Mouse (Mus musculus) liver, adult (tissue): ENCODE results near the gene Grik1.

Experiments
- GATA4 ChIP-seq: IDR thresholded peaks from 2 replicates; pipeline ENCODE4 v1.6.1; 2014; ENCODE audit warnings: mild to moderate bottlenecking, low read length; ENCODE audit not compliant: insufficient replicate concordance

The Grik1 gene

GRCm38 (mm10) chr16:88074716-88075115 lies 215.3 kb downstream of the Grik1 start:
- no peak for TF ChIP-seq GATA4

- no peak for TF ChIP-seq GATA4
Observed at GRCm38 (mm10) chr16:88060936-88061335, 229.1 kb downstream of the Grik1 start.

GRCm38 (mm10) chr16:88048121-88048520 lies 241.9 kb downstream of the Grik1 start:
- no peak for TF ChIP-seq GATA4

- no peak for TF ChIP-seq GATA4
Observed at GRCm38 (mm10) chr16:88044321-88044720, 245.7 kb downstream of the Grik1 start.

- no peak for TF ChIP-seq GATA4
Observed at GRCm38 (mm10) chr16:88042458-88042857, 247.6 kb downstream of the Grik1 start.

- TF ChIP-seq GATA4: no peak
Observed at GRCm38 (mm10) chr16:88038503-88039091, 251.5 kb downstream of the Grik1 start.

GRCm38 (mm10) chr16:87988805-87989204 lies 301.3 kb downstream of the Grik1 start:
- no peak for TF ChIP-seq GATA4

GRCm38 (mm10) chr16:87984201-87984870 lies 305.7 kb downstream of the Grik1 start:
- no peak for TF ChIP-seq GATA4

DNA sequence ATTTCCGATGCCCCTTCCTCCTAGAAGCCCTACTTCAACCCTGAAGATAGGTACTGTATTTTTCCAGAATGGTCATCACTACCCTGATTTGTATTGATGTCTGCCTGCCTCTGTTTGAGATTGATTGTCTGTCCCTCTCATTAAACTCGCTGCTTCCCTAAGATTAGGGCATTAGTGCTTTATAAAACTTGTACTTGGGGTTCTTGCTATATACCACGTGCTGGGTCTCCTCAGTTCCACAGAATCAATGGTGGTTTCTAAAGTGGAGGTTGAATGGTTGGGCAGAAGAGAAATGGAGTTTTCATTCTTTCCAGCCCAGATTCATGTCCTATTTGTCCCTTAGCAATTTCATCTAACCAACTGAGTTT lies 316.0 kb downstream of the Grik1 start:
- no peak for TF ChIP-seq GATA4

GRCm38 (mm10) chr16:87973394-87974075 lies 316.5 kb downstream of the Grik1 start:
- no peak for TF ChIP-seq GATA4

DNA sequence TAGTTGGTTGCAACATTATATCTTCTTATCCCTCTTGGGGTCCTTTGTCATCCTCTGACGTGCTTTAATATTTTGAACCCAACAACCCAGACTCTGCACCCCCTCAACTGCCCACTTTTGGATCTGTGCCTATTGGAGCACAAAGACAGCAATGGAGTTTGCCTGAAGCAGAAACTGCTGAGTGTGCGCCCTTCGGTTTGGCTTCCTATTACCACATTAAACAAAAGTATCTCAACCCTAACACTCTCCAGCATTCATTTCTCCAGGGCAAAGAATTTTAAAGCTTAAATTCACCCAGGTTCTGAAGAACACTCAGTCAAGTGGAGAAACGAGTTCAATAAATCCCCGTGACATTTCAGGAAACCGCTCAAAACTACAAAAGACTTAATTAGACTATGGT lies 318.2 kb downstream of the Grik1 start:
- no peak for TF ChIP-seq GATA4

- TF ChIP-seq GATA4: no peak
Observed at GRCm38 (mm10) chr16:87969936-87970335, 320.1 kb downstream of the Grik1 start.

DNA sequence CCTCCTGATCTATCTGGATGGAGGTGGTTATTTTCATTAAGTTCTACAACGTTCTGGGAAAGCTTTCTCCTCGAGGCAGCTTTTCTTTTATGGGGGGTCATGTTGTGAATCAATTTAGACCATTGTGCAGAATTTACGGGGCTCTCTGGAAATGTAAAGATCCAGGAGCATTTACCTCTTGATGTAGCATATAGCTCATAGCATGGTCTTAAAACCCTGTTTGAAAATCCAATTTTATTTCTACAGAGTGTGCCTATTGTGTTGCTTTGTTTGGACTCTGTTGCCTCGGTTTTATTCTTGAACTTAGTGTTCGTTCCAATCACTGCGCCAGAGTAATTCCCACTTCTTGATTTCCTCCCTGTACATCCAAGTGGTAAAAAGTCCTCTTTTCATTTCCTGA lies 328.6 kb downstream of the Grik1 start:
- TF ChIP-seq GATA4: no peak

- TF ChIP-seq GATA4: no peak
Observed at GRCm38 (mm10) chr16:87957449-87957848, 332.6 kb downstream of the Grik1 start.

GRCm38 (mm10) chr16:87956178-87956577 lies 333.9 kb downstream of the Grik1 start:
- no peak for TF ChIP-seq GATA4

DNA sequence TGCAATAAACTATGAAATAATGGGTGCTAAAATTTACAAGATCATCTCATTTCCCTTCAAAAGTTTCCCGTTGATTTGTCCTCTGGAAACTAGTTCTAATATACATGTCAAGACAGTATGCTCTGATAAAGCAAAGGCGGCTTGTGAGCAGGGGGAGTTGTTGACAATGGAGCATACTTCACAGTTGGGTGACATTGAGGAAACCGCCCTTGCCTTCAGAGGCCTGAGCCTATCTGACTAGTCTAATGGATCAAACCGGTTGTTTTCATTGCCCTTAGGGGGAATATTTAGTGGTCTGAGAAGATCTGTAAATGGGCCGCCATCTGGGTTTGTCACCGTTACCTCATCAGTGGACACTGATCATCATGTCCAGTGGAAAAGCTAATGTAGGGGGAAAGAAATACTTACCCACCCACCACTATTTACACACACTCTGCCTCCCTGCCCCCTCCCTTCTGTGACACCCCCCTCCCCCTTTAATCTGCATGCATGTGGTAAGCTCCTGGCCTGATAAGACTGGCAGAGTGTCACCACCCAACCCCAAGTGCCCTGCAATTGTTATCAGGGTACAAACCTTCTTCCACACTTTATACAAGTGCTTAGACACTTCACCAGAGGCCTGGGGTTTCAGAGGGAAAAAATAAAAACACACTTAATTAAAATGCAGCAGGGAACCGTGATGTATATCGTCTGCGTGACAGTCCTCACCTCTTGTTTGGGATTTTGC lies 335.2 kb downstream of the Grik1 start:
- no peak for TF ChIP-seq GATA4
